Mouse (Mus musculus) liver, postnatal 0 days (tissue): Measurements from ENCODE around the gene Matn4.

Experiments used
- CTCF ChIP-seq: sonication (generic); IDR thresholded peaks from 2 replicates; pipeline ENCODE4 v1.5.1; 2016; ENCODE audit warnings: antibody characterized with exemption, low read depth
- EP300 ChIP-seq: IDR thresholded peaks from 2 replicates; pipeline ENCODE4 v1.6.1; 2016; ENCODE audit warnings: antibody characterized with exemption, low read depth, mild to moderate bottlenecking

- TF ChIP-seq EP300 = no peak
- no peak for TF ChIP-seq CTCF
These were observed 8.0 kb downstream of the Matn4 start for GRCm38 (mm10) chr2:164396911-164397310.
